Mouse (Mus musculus): ENCODE measurements around the gene Rccd1.

Rccd1 gene

GRCm38 (mm10) chr7:80324043-80324815, at the start of gene Rccd1:
Rccd1 (minus strand) TSS chr7:80324454.
- DNase-seq (ENCODE audit: low spot score): peak; percentile 99

- no peak for DNase-seq (ENCODE audit: low spot score)
These were observed 49.6 kb upstream of the Rccd1 start for GRCm38 (mm10) chr7:80373850-80374249.

- DNase-seq (ENCODE audit: low spot score): no peak
These were observed 49.1 kb upstream of the Rccd1 start for GRCm38 (mm10) chr7:80373352-80373751.

GRCm38 (mm10) chr7:80372667-80373066, 48.4 kb upstream of the Rccd1 start:
- no peak for DNase-seq (ENCODE audit: low spot score)

- DNase-seq (ENCODE audit: low spot score): no peak
These were observed 47.9 kb upstream of the Rccd1 start for GRCm38 (mm10) chr7:80372166-80372565.

- peak; percentile 78 for DNase-seq (ENCODE audit: low spot score)
These were observed 46.9 kb upstream of the Rccd1 start, which contains the start of gene Man2a2 for GRCm38 (mm10) chr7:80371041-80371751. Man2a2 (minus strand) TSS chr7:80371375.

GRCm38 (mm10) chr7:80370649-80371040, 46.4 kb upstream of the Rccd1 start:
- peak; percentile 73 for DNase-seq (ENCODE audit: low spot score)

- peak; percentile 26 for DNase-seq (ENCODE audit: low spot score)
These were observed 45.7 kb upstream of the Rccd1 start for GRCm38 (mm10) chr7:80369967-80370431.

GRCm38 (mm10) chr7:80369461-80369860, 45.2 kb upstream of the Rccd1 start:
- DNase-seq (ENCODE audit: low spot score): no peak

GRCm38 (mm10) chr7:80368635-80369421, 44.6 kb upstream of the Rccd1 start:
- no peak for DNase-seq (ENCODE audit: low spot score)

- no peak for DNase-seq (ENCODE audit: low spot score)
These were observed 43.8 kb upstream of the Rccd1 start for GRCm38 (mm10) chr7:80368009-80368408.

GRCm38 (mm10) chr7:80367232-80367631, 43.0 kb upstream of the Rccd1 start:
- DNase-seq (ENCODE audit: low spot score): no peak

GRCm38 (mm10) chr7:80365759-80366158, 41.5 kb upstream of the Rccd1 start:
- DNase-seq (ENCODE audit: low spot score): no peak

GRCm38 (mm10) chr7:80360435-80360834, 36.2 kb upstream of the Rccd1 start:
- no peak for DNase-seq (ENCODE audit: low spot score)

- DNase-seq (ENCODE audit: low spot score): no peak
These were observed 33.8 kb upstream of the Rccd1 start for GRCm38 (mm10) chr7:80358039-80358438.

- peak; percentile 62 for DNase-seq (ENCODE audit: low spot score)
These were observed 32.9 kb upstream of the Rccd1 start for GRCm38 (mm10) chr7:80357156-80357555.

- no peak for DNase-seq (ENCODE audit: low spot score)
These were observed 32.1 kb upstream of the Rccd1 start for GRCm38 (mm10) chr7:80356351-80356750.

- DNase-seq (ENCODE audit: low spot score): no peak
These were observed 28.7 kb upstream of the Rccd1 start for GRCm38 (mm10) chr7:80352920-80353319.

GRCm38 (mm10) chr7:80350808-80351207, 26.6 kb upstream of the Rccd1 start:
- DNase-seq (ENCODE audit: low spot score): no peak

- no peak for DNase-seq (ENCODE audit: low spot score)
These were observed 23.7 kb upstream of the Rccd1 start for GRCm38 (mm10) chr7:80347670-80348586.

- DNase-seq (ENCODE audit: low spot score): no peak
These were observed 22.6 kb upstream of the Rccd1 start for GRCm38 (mm10) chr7:80346830-80347229.

Data from embryo, embryonic 10 days (tissue).